Mouse (Mus musculus) adrenal gland, postnatal 36 days (tissue): Measurements from ENCODE around the gene Creb3l1. TPM values are rescaled to one million over a fixed set of nuclear protein-coding genes. Genes with fewer than 3 reads are reported as not detected.

Experiments
- DNase-seq, 2 experiments: peaks; one replicate each; pipeline ENCODE4 v3.0.0; 2021; ENCODE audit warnings: mixed read lengths in 1 of 2
- long read RNA-seq, 2 experiments: library from polyadenylated mRNA; stranded (forward); transcript quantifications; one replicate each; pipeline ENCODE4 v2.0.0; 2021; ENCODE audit warnings: borderline sequencing depth in 2 of 2
- total RNA-seq, 2 experiments: library from RNA; stranded (reverse); gene quantifications; 2 replicates each; pipeline ENCODE4 v1.2.3; 2021

Creb3l1 gene
- total RNA-seq = 10 to 100 TPM in 1 of 2 experiments, 1 to 10 TPM in 1; 6.2 to 30.5 TPM
- long read RNA-seq, experiment 1, partial matches to known transcripts = 0 of 1 reads
- long read RNA-seq, experiment 1, other reads (novel, unspliced or antisense) = 1 of 1 reads
- long read RNA-seq, experiment 2 = 0 reads

DNA sequence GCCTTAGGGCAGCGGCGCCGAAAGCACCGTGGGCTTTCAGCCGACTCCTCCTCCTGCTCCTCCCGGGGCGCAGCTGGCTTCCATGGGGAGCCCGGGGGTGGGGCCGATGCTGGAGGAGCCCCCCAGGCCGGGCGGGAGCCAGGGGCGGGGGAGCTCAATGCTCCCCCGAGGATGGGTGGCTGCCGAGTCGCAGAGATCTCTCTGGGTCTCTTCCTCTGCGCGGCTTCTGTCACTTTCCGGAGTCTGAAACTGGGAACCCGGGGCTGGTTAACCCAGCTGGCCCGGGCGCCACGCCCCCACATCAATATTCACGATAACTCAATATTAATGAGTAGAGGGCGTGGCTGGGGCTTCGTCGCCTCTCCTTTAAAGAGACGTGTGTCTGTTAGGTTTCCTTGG is at the start of gene Creb3l1:
Gene Creb3l1, minus strand, starts transcription at position 229 of the 399 bp plus-strand sequence.
- DNase-seq = peak; percentile 87 to 89

DNA sequence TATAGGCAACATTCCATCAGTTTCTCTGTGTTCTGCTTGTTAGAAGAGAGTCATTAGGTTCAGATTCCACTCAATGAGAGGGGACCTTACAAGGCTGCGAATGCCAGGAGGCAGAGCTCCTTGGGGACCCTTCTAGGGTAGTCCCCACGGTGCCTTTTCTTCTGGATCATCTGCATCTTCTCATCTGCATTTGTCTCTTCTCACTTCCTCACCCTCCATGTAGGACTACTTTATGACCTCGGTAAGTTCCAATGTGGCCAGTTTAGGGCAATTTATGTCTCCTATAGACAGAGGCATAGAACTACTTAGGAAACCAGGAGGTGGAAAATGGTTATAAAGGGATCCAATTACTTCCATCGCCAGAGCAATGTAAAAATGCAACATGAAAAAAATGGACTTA is 46.8 kb upstream of the Creb3l1 start:
- no peak for DNase-seq

DNA sequence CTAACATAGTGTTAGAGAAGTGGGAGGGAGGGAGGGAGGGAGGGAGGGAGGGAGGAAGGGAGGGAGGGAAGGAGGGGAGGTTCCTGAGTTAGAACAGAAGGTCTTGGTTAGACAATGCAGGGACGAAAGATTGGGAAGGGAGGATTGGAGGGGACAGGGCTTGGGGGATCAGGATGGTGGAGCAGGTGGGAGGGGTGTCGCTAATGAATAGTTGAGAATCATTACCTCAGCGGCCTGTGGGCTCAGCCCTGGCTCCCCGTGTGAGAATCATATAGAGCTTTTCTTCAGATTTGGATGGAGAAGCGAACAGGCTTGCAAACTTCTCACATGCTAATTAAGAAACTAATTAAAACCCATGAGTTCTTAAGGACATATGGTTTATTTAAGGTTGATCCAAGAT is 45.3 kb upstream of the Creb3l1 start:
- no peak for DNase-seq

DNA sequence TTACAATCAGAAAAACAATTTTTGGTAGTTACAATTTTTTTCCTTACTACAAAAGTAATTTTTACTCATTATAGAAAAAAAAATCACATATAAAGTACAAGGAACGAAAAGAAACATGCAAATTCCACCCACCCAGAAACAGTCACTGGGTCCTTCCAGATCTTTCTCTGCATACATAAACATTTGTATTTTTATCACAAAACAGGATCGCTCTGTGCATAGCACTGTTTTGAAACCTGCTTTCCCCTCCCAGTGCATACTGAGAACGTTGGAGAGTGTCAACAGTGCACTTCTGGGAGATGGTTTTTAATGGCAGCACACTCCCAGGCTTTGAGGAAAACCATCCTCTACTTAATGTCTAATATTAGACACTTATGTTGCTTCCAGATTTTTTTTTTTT is 43.3 kb upstream of the Creb3l1 start:
- no peak for DNase-seq

DNA sequence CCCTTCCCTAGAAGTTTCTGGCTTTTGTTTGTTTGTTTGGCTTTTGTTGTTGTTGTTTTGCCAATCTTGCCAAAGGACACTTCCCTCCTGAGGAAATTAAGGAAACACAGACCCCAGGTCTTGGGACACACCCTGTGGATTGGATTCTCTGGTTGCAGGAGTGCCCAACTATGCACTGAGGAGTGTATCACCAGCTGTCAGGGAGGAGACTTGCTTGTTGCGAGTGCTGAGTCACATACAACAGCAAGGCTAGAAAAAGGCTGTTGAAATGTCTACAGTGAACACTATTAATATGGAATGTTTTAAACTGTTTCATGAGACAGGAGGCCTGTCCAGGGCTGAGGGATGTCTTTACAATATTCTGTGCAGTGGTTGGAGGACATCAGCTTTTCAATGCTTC is 42.6 kb upstream of the Creb3l1 start:
- no peak for DNase-seq

DNA sequence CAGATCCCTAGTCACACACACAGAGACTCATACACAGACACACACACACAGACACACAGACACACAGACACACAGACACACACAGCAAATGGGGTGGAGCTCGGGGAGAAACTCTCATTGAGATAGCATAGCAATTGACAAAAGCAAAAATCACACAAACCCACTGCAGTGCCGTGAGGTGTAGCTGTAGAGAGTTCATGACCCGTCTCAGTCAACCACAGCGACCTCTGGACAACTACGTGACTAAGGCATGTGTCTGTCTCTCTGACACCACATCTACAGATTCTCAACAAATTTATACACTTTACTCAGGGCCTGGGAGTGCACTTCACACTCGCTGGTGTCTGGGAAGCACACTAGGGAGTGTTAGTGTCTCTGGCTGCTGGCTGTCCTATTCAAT is 41.6 kb upstream of the Creb3l1 start:
- DNase-seq = no peak

DNA sequence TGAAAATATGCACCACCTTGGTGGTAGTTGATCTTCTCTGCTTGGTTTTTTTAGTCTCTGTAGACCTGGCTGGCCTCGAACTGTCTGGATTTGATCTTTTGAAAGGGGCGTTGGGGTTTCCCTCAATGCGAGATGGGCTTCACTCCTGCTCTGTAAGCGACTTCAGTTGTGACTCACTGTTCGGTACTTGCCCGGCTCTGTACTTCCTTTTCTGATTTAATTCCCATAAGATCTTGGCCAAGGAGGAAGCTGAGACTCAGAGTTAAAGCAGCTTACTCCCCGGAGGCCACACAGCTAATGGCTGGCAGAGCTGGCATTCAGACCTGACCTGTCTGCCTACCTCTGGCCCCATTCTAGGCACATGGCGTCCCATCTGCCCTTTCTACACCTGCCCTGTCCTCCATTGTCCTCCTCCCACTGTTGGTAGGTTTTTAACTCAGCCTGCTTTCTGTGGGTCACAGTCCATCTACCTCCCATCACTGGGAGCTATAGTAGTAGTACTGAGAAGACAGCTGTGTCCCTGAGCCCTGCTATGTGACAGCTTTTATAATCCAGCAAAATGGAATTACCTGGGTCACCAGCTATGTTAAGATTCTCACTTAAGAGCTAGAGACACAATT is 41.1 kb upstream of the Creb3l1 start:
- DNase-seq = no peak

DNA sequence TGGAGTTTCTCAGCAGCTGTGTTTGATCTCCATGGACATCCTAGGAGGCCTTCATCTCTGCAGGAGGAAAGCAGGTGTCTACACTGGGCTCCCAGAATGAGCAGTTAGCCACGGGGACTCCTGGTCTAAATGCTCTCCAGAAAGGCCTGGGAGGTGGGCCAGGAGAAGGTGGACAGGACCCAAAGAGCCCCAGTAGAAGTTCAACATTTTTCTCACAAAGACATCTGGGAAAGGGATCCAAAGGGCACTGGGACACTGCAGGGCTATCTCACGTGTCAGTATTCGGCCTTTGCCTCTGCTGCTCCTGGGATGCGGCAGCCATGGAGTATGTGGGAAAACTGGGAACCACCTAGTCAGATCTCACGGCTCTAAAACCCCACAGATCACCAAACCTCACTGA is 38.8 kb upstream of the Creb3l1 start:
- DNase-seq = no peak

DNA sequence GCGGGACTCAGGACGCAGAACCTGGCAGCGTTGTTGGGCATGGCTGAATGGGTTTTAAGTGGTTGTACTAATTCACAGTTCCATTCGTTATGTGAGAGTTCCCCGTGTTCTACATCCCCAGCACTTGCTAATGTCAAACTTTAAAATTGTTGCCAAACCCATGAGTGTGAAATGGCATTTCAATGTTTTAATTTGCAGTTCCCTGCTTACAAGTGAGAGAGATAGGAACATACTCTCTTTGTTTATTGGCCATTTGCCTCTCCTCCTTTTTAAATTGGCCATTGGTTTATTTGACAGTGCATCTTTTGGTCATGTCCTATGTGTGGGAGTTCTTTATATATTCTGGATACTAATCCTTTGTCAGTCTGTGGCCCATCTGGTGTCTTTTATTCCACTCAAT is 37.0 kb upstream of the Creb3l1 start:
- DNase-seq = no peak

DNA sequence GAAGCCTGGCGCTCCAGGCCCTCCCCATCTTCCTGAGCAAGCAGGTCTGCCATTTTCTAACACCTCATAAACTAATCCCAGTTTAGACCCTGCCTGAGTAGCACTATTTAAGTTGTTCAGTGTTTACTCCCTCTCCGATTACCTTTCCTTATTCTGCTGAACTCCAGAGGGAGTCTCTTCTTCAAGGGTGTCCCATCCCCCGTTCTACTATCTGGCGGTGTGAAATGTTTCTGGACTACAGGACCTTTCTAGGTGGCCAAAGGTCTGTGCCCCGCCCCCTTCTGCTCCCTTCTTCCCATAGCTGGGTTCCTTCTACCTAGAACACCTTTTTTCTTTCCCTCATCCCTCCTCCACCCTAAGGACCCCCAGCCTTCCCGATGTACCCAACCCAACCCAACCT is 36.0 kb upstream of the Creb3l1 start:
- no peak for DNase-seq

DNA sequence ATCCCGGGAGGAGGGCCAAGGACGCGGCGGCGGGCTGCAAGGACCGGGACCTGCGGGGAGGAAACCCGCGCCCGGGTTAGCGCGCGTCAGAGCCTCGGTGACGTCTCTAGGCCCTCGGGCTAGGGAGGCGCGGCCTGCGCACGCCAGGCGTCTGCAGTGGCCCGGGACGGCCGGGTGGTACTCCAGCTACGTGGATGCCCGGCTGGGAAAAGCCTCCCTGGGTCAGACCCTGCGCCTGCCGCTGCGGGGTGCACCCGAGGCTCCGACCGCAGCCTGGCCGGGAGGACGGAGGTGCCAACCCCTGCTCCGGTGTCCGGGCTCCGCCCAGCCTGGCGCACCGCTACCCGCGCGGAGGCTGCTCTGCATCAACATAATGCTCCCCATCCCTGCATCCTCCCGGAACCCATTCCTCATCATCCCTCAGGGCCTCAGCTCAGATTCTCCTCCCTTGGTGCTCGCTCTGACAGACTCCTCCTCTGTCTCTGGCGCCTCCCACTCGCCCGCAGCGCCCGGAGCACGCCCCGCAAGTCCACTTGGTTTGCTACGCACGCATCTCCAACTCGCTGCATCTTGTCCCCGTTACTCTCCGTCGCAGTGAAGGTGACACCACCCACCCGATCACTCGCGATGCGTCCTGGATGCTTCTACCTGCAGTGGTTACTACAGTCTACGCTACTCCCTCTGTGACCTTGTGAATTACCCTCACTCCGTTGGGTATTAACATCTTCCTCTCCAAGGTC is 35.3 kb upstream of the Creb3l1 start:
- DNase-seq = peak; percentile 79 to 82

DNA sequence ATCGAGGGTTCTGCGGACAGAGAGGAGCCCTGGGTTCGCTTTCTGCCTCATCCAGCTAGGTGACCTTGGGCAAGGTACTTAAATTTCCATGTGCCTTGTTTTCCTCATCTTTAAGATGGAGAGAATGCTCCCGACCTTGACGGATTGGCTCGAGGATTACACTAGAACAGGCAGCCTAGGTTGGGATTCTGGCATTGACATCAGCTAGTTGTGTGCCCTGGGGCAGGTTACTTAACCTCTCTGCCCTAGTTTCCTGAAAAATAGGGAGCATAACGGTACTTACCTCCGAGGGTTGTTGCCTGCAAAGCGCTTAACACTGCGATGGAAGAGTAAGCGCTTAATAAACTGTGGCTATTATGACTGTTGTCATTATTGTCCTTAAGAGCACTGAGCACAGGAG is 34.6 kb upstream of the Creb3l1 start:
- no peak for DNase-seq

DNA sequence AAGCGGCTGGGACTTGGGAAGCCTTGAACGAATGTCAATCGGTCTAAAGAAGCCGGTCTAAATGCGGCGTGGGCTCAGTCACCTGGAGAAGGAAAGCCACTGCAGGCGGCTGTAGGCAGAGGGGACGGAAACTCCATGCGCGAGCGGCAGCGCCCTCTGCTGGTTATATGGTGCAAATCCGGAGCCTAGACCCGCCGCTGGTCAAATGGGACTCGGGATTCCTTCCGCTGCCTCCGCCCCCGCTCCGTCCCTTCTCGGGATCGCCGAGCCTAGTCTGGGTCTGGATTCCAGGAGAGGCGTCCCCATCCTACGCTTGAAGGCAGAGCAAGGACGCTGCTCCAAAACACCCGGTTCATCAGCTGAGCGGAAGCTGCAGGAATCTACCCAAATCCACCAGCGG is 34.2 kb upstream of the Creb3l1 start:
- peak; percentile 93 to 95 for DNase-seq

DNA sequence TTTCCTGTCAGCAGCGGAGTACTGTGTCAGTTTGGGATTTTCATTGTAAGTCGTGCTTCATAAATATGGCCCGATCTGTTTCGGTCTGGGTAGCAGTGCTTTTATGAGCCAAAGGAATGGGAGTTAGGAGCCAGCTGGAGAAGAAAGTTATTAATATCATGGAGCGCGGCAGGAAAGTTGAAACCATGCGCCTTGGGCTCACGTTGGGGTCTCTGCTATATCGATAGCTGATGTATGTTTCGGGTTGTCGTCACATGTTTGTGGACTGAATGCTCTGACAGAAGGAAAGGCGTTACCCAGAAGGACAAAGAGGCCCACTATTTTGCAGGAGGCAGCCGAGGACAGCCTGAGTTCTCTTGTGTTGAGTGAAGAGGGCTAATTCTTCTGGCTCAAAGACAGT is 32.5 kb upstream of the Creb3l1 start:
- no peak for DNase-seq

DNA sequence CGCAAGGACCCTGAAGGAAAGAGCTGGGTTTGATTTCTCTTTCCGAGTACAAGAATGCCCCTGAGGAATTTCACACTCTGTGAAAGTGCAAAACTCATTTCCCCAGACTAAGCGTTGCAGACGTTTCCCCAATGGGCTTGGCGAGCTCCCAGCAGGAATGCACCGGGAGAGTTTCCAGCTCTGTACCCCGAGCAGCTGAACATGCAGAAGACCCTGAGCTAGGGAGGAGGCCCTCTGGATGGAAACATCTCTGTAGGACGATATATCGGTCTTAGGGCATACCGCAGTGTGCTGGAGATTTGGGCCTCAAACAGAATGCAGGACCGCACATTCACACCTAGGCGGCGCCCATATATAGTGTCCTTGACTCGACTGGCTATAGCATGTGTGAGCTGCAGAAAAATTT is 31.5 kb upstream of the Creb3l1 start:
- DNase-seq = peak; percentile 60 to 67

DNA sequence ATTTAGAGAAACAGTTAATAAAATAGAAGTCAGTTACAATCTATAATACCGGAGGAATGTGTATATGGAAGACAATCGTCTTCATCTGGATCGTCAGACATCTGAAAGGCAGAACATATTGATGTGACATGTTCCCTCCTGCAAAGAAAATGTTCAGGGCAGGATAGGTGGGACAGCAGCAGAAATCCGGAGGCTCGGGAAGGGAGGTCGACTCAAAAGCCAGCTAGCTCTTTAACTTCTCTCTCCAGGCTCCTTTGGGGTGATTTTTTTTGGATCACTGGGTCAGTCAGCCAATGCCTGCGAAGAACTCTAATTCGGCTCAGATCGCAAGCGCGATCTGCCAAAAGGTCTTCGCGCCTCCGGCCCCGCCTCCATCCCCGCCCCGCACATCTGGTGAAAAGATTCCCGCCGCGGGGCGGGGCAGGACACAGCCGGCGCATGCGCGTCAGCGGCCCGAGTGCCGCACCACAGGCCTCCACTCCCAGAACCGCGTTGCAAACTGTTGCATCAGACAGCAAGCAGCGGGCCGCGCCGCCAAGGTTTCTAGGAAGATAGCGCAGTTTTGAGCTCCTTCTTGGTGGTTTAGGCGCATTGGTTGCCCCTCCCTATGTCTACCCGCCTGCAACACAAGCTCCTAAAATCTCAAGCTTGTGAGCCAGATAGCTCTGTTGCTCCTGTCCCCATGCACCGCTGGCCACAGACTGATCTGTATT is 31.0 kb upstream of the Creb3l1 start:
- DNase-seq = peak; percentile 95 to 96

DNA sequence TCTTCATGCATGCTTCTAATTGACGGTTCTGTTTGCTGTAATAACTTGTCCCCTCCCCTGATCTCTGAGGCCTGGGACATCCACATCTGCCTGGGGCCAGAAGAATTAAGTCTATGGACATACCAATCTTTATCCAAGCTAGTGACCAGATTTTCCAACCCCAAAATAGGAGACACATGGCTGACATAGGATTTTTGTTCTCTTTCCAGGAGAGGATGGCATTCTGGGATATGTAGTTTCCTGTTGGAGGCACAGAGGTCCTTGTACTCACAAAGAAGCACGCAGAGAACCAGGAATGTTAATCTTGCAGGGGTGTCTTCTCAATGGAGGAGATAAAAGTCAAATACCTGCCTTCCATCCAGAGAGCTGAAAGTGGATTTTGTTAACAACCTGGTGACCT is 28.5 kb upstream of the Creb3l1 start:
- no peak for DNase-seq

DNA sequence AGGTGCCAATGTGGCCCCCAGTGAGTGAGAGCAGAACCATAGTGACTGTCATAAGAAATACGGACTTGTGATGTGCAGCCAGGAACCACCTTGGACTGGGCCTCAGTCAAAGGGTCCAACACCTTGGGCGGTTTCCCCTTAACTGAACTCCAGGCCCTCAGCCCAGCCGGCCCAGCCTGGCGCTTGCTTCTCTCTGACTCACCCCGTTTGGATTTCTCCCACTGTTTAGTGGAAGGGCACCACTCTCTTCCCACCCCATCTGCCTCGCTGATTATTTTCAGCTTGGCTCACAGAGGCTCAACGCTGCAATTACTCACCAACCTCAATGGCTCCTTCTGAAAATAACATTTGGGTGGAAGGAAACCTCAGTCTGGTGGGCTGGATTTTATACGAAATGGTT is 27.9 kb upstream of the Creb3l1 start:
- DNase-seq = peak; percentile 17 to 19

DNA sequence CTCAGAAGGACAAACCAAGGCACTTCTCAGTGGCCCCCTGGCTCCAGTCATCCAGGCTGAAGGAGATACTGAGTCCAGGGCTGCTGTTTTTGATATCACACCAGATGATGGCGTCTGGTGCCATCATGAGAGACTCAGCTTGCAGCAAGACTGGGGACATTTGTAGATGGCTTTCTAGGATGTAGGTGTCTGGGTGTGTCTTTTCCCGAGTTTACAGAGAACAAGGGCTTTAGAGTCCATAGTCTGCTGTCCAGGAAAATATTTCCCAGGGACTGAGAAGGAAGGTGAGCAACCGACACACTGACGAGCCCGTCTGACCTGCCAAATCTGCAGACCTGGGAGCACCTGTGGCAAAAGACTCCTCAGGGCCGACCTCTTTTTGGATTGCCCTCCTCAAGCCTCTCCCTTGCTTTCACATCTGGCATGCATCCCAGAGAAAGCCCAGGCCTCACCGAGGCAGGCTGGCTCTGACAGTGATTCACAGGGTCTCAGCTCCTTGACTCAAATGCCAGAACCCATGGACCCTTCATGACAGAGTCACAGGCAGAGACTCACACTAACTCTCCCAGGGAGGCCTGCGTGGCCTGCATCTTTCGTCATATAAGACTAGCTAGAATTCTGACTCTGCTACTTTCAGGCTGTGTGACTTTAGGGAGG is 23.9 kb upstream of the Creb3l1 start:
- no peak for DNase-seq

DNA sequence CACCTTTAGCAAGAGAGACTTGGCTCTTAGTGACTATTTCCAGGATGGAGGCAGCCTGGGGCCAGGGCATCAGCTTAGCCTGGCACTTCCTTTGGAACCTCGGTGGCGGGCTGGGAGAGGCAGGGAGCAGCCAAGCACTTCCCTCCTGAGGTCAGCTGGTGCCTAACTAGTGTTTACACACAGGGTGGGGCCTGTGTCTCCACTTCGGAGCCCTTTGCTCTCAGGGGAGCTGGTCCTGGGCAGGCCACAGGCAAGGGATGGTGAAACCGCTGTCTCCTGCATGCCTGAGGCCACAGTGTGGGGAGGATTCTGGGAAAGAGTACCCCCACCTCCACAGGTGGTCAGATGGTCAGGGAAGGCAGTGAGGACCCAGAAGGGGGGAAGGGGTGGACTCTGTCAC is 23.3 kb upstream of the Creb3l1 start:
- DNase-seq = peak in 1 of 2 experiments; percentile 18

DNA sequence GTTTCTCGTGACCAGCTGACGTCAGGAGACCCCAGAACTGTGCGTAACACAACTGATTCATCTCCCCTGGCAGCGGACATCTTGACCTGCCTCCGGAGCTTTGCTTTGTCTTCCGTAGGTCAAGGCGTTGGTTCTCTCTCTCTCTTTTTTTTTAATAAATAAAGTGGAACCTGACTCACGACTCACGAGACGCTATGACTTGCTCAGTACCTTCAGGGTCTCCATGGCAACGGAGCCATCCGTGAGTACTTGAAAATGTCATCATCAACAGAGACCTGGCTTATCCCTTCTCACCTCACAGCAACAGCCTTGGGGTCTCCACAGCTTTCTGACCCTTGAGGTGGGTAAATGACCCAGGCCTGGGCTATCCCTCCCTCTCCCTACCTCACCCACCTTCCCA is 19.0 kb upstream of the Creb3l1 start:
- DNase-seq = no peak

DNA sequence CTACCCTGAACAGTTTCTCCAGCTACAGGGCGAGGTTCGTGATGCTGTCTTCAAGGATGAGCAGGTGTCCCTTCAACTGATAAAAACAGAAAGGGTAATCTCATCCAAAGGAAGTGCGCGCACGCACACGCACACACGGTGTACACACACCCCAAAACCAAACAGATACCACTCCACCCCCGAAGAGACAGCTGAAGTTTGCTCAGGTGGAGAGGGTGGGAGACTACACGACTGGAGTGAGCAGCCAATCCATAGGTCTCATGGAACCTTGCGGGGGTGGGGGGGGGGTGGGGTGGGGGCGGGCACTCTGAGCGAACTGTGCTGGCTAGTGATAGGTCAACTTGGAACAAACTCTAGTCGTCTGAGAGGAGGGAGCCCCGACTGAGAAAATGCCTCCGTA is 17.2 kb upstream of the Creb3l1 start:
- DNase-seq = no peak

DNA sequence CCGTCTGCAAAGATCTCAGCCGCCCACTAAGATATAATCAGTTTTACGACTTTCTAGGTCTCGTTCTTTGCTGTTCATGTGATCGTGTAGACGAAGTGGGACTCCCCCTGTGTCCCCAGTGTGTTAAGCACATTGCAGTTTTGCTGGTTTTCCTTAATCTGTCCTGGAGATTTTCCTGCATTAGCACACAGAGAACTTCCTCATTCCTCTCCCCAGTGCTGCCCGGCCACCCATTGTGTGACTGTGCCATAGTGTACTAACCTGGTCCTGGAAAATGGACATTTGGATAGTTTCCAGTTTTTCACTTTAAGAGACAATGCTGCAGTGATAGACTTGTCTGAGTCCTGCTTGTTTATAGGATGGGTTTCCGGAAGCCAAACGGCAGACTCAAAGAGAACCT is 10.0 kb upstream of the Creb3l1 start:
- DNase-seq = no peak
